Mouse (Mus musculus) ES-Bruce4 (cell line): ENCODE results near the gene Olfr1450.

ENCODE experiments used
- CTCF ChIP-seq: IDR thresholded peaks from one replicate; pipeline ENCODE4 v1.8.1; 2011; ENCODE audit warnings: low read depth, low read length
- POLR2A ChIP-seq: IDR thresholded peaks from one replicate; pipeline ENCODE4 v1.8.1; 2011; ENCODE audit warnings: low read length; ENCODE audit not compliant: insufficient read depth

DNA sequence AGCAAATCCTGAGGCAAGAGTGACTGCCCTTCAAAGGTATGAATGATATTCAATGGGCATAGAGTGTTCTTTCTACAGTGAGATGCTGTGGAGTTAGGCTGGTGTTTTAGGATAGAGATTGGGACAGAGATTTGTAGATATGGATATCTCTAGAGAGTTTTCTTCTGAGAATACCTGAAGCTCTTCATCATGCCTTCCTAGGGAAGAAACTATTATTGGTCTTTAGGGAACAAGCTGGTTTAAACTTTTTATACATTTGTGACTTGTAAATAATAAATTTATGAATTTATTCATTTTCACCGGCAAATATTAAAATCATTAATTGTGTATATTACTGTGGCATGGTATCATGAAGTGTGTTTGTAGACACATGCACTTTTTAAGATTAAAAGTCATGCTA, 46.4 kb upstream of the Olfr1450 start, which contains the start of gene Olfr1447:
- no peak for TF ChIP-seq CTCF
- no peak for TF ChIP-seq POLR2A
